Mouse (Mus musculus): Measurements from ENCODE around the gene Gm20498.
"Not testable (repeated sequence)": the region's sequence is repeated elsewhere in the genome, so short reads cannot be mapped to it uniquely, and the experiment has no call there.

Gene Gm20498

GRCm38 (mm10) chr12:81532316-81533028 is at the start of gene Gm20498, which contains the start of gene Synj2bp:
Gene Gm20498 (minus strand): TSS chr12:81532905.
Gene Synj2bp (minus strand): TSS chr12:81532911.
- peak; percentile 89 to 94 for DNase-seq

- DNase-seq = no peak
These were observed 35.7 kb upstream of the Gm20498 start, which contains the start of gene Adam21 for GRCm38 (mm10) chr12:81568374-81568773. Gene Adam21 (minus strand): TSS chr12:81568474.

- DNase-seq = no peak
These were observed 35.2 kb upstream of the Gm20498 start for GRCm38 (mm10) chr12:81567931-81568330.

GRCm38 (mm10) chr12:81564173-81564572 is 31.5 kb upstream of the Gm20498 start:
- DNase-seq = no peak

GRCm38 (mm10) chr12:81549286-81549685 is 16.6 kb upstream of the Gm20498 start:
- DNase-seq = no peak

GRCm38 (mm10) chr12:81547163-81547562 is 14.5 kb upstream of the Gm20498 start:
- DNase-seq = no peak

GRCm38 (mm10) chr12:81533029-81533419 is 319 bp upstream of the Gm20498 start:
- no peak for DNase-seq

GRCm38 (mm10) chr12:81530587-81530986 is 2.1 kb downstream of the Gm20498 start:
- not testable (repeated sequence) for DNase-seq

GRCm38 (mm10) chr12:81496906-81497305 is 35.8 kb downstream of the Gm20498 start:
- not testable (repeated sequence) for DNase-seq

- no peak for DNase-seq
These were observed 42.2 kb downstream of the Gm20498 start for GRCm38 (mm10) chr12:81490491-81490890.

- DNase-seq = no peak
These were observed 47.4 kb downstream of the Gm20498 start for GRCm38 (mm10) chr12:81485311-81485710.

GRCm38 (mm10) chr12:81484727-81485191 is 47.9 kb downstream of the Gm20498 start, which contains the start of gene Cox16:
Gene Cox16 (minus strand): TSS chr12:81485127.
- peak; percentile 89 to 93 for DNase-seq

GRCm38 (mm10) chr12:81484212-81484611 is 48.5 kb downstream of the Gm20498 start:
- DNase-seq = no peak

- no peak for DNase-seq
These were observed 49.0 kb downstream of the Gm20498 start for GRCm38 (mm10) chr12:81483656-81484055.

- not testable (repeated sequence) for DNase-seq
These were observed 73.7 kb downstream of the Gm20498 start for GRCm38 (mm10) chr12:81459051-81459450.

GRCm38 (mm10) chr12:81438985-81439384 is 93.7 kb downstream of the Gm20498 start:
- DNase-seq = not testable (repeated sequence)

- peak in 1 of 2 experiments; percentile 19 for DNase-seq
These were observed 97.9 kb downstream of the Gm20498 start for GRCm38 (mm10) chr12:81434778-81435177.

- no peak for DNase-seq
These were observed 110.9 kb downstream of the Gm20498 start, which contains the start of gene Adam4 for GRCm38 (mm10) chr12:81421846-81422245. Gene Adam4 (minus strand): TSS chr12:81421946.

GRCm38 (mm10) chr12:81413211-81413610 is 119.5 kb downstream of the Gm20498 start:
- DNase-seq = no peak

GRCm38 (mm10) chr12:81408966-81409365 is 123.7 kb downstream of the Gm20498 start:
- DNase-seq = no peak

- DNase-seq = peak; percentile 59 to 70
These were observed 130.5 kb downstream of the Gm20498 start for GRCm38 (mm10) chr12:81402187-81402586.

GRCm38 (mm10) chr12:81379364-81379763 is 153.3 kb downstream of the Gm20498 start, which contains the start of gene Gm4787:
Gene Gm4787 (minus strand): TSS chr12:81379464.
- not testable (repeated sequence) for DNase-seq

GRCm38 (mm10) chr12:81333841-81334240 is 198.9 kb downstream of the Gm20498 start:
- no peak for DNase-seq

- DNase-seq = no peak
These were observed 199.8 kb downstream of the Gm20498 start, which contains the start of gene Slc8a3 for GRCm38 (mm10) chr12:81332875-81333421. Gene Slc8a3 (minus strand): TSS chr12:81333180.

Measured in kidney, postnatal 25 days (tissue).